Mouse (Mus musculus) cerebellum, postnatal 25 days (tissue): ENCODE data around the gene Cand2.

Experiments used
- DNase-seq, 2 experiments: peaks; one replicate each; pipeline ENCODE4 v3.0.0; 2021; ENCODE audit warnings: mixed read lengths in 2 of 2

The Cand2 gene

DNA sequence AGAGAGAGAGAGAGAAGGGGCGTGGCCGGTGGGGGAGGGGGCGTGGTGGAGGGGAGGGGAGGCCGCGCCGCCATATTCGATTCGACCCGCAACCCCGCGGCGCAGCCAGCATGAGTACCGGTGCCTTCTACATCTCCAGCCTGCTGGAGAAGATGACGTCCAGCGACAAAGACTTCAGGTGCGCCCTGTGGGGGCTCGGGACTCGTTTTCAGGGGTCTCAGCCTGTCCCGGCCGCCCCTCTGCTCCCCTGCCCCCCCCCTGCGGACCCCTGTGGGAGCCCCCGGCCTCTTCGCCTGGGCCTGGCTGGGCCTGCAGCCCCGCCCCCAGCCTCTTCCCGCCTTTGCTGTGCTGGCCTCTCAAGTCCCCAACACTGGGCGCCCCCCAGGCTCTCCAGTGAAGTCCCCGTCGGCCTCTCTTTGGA lies at the start of gene Cand2:
Gene Cand2, plus strand, starts transcription at position 38 of the 421 bp plus-strand sequence.
- DNase-seq: peak; percentile 42 to 69

DNA sequence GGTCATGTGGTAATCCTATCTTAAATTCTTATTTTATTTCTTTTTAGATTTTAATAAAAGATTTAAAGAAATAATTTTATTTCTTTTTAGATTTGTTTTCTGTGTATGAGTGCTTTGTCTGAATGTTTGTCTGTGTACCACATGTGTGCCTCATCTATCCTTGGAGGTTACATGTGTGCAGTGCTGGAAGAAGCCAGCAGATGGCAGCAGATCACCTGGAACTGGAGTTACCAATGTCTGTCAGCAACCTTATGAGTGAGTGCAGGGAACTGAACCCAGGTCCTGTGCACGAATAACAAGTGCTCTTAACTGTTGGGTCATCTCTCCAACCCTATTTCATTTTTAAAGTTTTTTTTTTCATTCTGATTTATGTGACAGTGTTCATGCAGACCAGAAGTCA lies 47.2 kb upstream of the Cand2 start:
- DNase-seq: peak; percentile 47 to 66

DNA sequence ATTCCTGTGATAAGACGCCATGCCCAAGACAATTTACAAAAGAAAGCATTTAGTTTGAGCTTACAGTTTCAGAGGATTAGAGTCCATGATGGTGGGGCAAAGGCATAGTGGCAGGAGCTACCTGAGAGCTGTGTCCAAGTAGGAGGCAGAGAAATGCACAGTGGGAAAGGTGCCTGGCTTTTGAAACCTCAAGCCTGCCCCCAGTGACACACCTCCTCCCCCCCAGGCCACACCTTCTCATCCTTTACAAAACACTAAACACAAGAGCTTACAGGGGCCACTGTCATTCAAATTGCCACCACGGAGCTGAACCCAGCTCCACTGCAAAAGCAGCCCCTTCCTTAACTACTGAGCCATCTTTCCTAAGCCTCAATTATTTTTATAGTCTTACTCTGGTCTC lies 46.8 kb upstream of the Cand2 start:
- no peak for DNase-seq

DNA sequence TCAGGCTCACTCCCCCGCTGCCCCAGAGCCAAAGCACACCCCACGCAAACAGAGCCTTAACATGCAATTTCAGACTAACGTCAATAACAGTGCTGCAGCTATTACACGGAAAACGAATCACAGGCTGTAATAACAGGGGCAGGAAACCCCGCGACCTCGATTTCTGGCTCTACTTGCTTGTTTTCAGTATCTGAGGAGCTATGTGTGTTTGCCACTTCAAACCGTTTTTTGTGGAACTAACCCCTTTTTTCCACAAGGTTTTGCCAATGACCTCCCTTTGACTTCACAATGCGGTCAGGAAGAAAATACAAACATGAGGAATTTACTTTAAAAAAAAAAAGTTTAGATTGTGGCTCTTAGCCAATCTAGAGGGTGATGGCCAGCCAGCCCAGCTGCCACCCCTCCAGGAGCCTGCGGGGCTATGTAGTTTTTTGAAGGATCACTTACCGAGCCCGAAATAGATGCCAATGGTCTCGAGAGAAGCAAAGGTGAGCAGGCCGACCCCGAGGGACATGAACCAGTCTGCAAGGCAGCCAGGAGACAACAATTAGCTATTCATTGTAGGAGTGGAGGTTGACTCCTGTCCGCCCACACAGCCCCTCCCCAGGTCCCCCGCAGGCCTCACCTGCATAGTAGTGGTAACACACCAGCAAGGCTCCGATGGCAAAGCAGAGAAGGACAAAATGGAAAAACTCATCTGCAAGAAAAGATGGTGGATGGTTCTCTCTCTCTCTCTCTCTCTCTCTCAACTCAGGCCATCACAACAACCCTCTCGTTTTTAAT lies 43.6 kb upstream of the Cand2 start:
- DNase-seq: no peak

DNA sequence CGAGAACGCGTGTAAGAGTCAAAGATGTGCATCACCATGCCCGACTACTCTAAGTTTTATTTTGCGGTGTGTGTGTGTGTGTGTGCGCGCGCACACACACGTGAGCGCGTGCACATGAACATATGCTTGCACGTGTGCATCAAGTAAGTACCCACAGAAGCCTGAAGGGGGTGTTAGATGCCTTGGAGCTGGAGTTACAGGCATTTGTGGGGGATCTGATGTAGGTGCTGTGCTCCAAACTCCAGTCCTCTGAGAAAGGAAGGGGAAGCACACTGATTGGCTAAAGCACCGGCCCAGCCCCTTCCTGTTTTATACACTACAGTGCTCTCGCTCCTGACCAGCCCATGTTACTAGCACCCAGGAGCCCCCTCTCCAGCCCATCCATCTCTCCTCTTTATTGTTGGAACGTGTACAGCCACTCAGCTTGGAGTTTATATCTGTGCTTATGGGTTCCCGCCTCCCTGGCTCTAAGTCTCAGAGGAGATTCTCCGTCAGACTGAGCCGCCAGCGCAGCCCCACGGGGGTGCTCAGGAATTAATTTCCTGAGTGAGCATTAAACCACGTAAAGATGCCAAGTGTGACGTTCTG lies 41.9 kb upstream of the Cand2 start:
- DNase-seq: no peak

DNA sequence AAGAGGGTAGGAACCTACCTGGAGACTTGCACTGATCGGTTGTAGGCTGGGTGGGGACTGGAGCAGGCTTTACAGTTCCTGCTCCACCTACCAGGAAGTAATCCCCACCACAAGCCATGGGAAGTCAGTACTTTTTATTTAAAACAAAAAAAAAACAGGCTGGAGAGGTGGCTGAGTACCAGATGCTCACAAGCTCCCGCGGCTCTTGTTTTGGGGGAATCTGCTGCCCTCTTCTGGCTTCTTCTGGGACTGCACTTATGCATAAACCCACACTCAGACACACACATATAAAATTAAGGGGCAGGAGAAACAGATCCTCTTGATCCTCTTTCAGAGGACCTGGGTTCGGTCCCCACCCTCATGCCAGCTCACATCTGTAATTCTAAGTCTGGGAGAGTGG lies 39.4 kb upstream of the Cand2 start:
- DNase-seq: peak; percentile 9 to 38

DNA sequence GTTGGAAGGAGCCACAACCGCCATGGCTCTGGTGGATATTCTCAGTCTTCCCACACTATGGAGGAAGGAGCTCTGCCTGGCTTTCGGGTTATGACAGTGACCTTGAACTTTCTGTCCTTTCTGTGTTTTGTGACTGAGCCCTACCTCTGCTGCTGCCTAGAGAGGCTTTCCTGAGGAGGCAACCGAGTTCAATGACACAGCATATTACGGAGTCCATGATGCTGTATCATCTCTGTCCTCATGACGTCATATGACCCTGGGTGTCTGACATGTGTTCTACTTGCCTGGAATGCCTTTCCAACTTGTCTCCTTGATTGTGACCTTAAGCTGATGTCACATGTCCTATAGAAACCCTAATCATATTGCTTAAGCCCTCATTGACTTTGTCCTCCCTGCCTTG lies 35.3 kb upstream of the Cand2 start:
- no peak for DNase-seq

DNA sequence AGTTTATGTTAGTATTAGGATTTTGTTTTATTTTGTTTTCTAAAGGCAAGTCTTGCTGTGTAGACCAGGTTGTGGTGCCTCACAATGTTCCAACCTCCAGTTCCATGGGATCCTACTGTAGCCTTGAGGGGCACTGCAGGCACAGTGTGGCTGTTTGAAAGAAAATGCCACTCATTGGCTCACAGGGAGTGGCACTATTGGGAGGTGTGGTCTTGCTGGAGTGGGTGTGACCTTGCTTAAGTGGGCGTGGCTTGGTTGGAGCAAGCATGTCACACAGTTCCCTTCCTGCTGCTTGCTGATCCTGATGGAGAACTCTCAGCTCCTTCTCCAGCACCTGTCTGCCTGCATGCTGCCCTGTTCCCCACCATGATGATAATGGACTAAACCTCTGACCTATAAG lies 30.8 kb upstream of the Cand2 start:
- no peak for DNase-seq

DNA sequence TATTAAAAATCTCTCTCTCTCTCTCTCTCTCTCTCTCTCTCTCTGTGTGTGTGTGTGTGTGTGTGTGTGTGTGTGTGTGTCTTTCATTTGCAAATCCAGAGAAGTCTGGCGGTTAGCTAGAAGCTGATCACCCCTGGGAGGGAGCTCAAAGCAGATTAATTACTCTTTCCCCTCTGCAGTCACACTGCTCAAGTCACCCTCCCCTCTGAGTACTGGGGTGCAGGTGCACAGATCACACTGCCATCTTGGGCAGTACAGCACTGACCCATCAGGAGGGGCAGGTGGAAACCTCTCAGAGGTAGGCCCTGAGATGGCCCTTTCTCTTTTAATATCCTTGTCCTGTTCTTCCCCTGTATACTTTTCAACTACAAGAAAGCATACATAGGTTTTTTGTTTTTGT lies 28.0 kb upstream of the Cand2 start:
- DNase-seq: no peak

DNA sequence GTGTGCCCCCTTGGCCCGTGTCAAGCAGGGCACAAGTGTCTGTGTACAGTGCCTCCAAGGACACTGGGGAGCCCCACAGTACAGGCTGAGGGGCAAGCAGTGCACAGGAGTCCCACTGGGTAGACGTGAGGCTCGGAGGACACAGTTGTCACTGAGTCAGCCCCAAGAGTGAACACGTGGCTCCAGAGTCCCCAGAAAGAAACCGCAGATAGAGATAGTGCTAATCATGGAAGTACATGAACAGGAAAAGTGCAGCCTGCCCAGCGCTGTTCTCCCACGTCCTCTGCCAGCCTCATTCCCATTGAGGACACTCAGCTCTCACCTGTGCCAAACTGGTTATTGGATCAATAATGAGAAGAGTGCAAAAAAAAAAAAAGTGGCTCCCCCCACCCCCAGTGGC lies 18.8 kb upstream of the Cand2 start:
- no peak for DNase-seq

DNA sequence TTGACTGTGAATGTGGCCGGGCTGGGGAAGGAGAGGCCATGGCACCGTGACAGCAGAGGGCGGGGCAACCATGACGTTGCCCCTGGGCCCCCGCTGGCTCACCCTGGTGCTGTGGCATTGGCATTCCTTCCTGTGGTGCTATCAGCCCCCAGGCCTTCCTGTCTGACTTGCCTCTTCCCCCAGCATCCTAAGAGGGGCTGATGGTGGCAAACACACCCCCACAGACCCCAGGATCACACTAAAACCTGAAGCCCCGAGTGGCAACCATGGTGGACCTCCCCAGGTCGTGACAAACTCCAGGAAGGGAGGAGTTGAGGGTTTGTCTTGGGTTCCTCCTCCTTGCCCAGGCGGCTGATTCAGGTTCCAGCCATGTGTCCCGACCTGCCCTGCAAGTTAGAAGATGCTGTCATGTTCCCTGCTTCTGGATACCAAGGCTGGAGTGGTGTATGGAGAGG lies 15.3 kb upstream of the Cand2 start:
- no peak for DNase-seq

DNA sequence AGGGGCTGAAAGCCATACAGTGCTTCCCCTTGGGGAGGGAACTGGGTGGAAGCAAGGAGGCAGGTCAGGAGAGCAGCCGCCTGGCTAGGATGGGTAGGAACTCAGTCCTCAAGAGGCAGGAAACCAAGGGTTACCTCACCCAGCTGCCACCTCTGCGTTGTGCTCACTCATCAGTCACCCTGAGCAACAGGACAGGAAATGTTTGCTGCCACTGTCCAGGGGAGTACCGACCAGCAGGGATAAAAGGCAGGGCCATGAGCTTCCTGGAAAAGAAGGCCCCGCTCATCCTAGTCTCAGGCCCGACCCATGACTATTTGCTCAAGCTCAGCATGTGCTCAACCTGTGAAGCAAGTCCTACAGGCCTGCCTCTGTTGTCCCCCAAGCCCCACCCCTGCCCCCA lies 14.9 kb upstream of the Cand2 start:
- no peak for DNase-seq

DNA sequence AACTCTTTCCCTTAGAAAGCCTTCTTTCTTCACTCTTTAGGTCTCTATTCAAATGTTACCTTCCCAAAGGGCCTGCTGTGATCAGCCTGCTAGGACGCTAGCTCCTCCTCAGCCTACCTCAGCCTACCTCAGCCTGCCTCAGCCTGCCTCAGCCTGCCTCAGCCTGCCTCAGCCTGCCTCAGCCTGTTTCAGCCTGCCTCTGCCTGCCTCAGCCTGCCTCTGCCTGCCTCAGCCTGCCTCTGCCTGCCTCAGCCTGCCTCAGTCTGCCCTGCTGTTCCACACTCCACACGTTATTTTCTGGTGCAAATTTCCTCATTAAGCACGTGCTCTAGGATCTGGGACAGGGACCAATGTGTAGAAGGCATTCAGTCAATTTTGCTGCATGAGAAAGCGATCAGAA lies 14.2 kb upstream of the Cand2 start:
- no peak for DNase-seq

DNA sequence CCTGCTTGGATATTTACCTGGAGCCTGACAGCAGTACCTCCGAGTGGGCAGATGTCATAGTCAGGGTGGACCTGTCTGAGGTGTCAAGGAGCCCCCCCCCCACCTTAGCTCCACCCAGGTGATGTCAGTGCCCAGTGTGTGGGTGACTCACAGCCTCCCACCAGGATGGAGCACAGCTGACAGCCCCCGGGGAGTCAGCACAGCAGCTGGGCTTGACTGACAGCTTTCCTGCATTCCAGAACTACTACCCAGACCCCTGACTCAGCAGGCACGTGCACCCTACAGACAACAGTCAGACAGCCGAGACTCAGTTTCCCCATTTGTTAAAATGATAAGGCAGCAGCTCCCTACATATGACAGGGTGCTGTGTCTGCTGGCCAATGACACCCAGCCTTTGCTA lies 13.4 kb upstream of the Cand2 start:
- DNase-seq: no peak

DNA sequence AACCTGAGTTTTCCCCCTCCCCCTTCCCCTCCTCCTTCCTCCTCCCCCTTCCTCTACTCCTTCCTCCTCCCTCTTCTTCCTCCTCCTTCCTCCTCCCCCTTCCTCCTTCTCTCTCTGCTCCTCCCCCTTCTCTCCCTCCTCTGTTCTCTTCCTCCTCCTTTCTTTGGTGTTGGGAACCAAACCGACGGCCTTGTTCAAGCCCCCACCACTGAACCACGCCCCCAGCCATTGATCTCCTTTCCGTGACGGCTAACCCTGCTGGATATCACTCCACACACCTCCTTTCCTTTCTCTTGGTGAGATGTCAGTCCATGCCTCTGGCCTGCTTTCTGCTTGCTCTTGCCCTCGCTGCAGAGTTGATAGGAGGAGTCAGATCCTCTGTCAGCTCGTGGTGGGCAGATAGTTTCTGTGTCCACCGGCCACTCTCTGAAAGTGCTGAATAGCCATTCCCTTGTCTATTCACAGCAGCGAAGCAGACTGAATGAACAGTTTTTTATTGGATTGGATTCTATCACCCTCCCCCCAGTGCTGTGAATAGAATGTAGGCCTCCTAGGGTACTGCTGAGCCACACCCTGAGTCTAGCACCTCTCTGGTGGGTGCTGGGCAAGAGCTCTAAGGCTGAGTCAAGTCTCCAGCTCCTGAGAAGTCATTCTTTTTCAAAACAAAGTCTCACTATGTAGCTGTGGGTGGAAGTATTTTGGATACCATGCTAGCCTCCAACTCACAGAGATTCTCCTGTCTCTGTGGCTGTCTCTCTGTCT lies 12.2 kb upstream of the Cand2 start, which contains the start of gene Tmem40:
Gene Tmem40, minus strand, starts transcription at position 416 of the 762 bp plus-strand sequence.
- DNase-seq: no peak

DNA sequence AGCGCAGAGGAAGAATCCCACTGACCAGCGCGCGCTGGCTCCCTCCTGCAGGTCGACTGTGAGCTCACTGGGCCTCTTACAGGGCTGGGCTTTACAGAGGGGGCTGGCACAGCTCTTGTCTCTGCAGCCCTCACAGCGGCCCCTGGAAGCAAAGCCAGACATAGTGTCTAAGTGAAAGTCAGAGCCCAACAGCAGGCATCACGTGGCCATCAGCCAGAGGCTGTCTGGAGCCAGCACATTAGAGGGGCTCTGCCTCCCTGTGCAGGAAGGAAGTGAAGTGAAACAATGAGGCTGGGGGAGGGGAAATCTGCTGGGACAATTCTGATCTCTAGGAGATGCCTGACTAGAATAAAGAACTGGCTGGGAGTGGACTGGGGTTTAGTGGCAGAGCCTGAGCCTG lies 10.2 kb upstream of the Cand2 start:
- DNase-seq: peak in 1 of 2 experiments; percentile 15

DNA sequence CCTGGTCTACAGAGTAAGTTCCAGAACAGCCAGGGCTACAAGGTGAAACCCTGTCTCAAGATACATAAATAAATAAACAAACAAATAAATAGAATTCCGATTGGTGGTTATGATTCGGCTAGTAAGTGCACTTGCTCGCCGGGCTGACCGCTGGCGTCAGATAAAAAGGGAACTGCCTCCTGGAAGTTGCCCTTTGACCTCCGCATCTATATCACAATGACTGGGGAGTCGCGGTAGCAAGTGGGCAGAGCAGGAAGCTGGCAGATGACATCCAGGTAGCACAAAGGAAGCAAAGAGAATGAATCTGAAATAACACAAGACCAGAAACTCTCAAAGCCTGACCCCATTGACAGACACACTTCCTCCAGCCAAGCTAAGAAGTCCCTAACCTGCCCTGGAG lies 7.0 kb upstream of the Cand2 start:
- DNase-seq: no peak

DNA sequence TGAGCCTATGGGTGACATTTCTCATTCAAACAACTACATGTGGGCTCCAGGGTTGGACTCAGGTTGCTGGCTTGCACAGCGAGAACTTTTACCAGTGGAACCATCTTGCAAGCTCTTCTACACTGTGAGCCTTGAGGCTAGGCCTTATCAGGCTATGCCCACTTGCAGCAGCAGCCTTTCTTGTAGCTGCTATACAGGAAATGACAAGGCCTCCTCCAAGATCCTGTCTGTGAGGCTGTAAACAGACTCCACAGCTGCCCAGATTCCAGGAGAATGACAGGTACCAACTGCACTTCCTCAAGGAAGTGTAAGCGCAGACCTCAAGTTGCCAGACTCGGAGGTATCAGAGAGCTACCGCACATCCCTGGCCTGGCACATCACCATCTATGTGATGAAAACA lies 6.1 kb upstream of the Cand2 start:
- DNase-seq: no peak

DNA sequence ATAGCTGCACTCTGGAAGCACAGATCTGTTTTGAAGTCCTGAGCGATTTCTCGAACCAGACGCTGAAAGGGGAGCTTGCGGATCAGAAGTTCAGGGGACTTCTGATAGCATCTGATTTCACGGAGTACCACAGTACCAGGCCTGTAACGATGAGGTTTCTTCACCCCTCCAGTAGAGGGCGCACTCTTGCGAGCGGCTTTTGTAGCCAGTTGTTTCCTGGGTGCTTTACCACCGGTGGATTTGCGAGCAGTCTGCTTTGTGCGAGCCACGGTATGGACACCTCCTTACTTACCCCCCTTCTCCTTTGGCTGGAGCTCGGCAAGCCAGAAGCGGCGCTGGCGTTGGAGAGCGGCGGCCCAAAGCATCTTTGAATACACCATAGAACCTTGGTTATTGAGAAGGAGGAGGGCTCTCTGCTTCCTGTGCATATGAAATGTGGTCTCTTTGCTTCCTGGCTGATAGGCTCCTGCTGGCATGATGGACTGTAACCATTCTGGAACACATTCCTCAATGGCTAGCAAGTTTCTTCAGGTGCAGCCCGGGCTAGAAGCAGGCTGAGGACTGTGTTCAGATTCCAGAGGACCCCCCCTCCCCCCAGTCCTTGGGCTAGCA lies 4.2 kb upstream of the Cand2 start:
- DNase-seq: no peak

DNA sequence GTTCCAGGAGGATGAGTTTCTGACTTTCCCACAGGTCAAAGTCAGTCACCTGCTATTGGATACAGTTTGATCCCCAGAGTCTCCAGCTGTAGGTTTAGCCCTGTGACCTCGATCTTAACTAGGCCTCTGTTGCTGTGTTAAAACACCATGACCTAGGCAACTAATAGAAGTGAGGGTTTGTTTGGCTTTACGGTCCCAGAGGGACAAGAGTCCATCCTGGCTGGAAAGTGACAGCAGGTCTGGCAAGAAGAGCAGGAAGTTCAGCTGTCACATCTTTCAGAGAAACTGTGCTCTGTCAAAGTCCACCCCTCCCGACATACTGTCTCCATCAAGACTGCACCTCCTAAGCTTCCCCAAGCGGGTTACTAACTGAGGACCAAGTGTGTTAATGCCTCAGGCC lies 3.5 kb upstream of the Cand2 start:
- no peak for DNase-seq

DNA sequence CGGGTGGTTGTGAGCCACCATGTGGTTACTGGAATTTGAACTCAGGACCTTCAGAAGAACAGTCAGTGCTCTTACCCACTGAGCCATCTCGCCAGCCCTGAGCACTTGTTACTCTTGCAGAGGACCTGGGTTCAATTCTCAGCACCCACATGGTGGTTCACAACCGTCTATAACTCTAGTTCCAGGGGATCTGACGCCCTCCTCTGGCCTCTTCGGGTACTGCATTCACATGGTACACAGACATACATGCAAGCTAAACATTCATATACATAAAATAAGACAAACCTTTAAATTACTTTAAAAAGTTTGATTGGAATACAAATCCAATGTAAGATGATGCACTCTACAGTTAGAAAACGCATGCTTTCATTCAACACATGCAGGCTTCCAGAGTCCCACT lies 2.1 kb upstream of the Cand2 start:
- DNase-seq: peak in 1 of 2 experiments; percentile 14

DNA sequence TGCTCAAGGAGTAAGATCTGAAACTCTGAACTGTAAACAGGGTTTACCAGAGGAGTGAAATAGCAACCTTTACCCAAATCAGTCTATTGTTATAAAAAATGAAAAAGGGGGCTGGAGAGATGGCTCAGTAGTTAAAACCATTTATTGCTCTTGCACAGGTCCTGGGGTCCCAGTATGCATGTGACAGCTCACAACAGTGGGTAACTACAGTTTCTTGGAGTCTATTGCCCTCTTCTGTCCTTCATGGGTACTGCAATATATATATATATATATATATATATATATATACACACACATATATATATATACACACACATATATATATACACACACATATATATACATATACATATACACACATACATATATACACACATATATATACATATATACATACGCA lies 1.7 kb upstream of the Cand2 start:
- no peak for DNase-seq

DNA sequence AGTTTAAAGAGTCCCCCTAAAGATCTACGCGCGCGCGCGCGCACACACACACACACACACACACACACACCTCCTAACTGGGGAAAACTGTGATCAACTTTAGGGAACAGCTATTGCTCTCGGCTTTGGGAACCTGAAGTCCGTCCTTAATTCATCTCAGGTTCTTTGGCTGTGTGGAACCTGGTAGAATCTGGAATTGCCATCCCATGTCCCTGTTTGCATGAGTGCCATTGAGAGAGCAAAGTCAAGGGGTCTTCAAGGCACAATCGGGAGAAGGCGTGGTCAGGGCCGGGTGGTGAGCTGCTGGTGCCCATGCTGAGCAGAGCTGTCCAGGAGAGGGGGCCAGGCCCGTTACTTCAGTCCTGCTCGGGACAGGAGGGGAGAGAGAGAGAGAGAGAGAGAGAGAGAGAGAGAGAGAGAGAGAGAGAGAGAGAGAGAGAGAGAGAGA lies 348 bp upstream of the Cand2 start:
- DNase-seq: peak; percentile 32 to 38
